Mouse (Mus musculus) E14TG2a.4 (cell line): ENCODE measurements around the gene Ppt1.

Experiments used
- CTCF ChIP-seq: conservative IDR thresholded peaks from 2 replicates; pipeline ENCODE4 v1.5.1; 2014; ENCODE audit warnings: low read length
- NANOG ChIP-seq: IDR thresholded peaks from 2 replicates; pipeline ENCODE4 v1.6.1; 2014; ENCODE audit warnings: borderline replicate concordance, low read length, mixed read lengths
- POU5F1 ChIP-seq: IDR thresholded peaks from 2 replicates; pipeline ENCODE4 v1.6.1; 2014; ENCODE audit warnings: low read length, borderline replicate concordance

DNA sequence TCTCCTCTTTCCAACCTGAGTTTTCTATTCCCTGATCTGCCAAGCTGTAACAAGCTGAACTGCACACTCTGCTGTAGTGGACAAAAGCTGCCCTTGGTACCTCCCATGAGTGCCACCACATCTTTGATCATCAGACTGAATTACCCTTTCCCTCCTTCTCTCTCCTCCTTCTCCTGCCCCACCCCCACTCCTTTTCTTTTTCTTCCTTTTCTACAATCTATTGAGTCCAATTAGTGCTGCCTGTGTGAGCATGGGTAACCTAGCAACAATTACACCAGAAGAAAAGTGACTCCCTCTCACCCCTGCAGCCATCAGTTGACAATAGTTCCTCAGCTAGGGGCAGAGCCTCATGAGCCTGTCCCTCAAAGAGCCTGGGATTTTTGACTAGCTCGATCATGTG, 4.2 kb upstream of the Ppt1 start:
- TF ChIP-seq CTCF (no peak), POU5F1 (no peak), NANOG (no peak)
